Mouse (Mus musculus) spleen, adult 2 months (tissue): ENCODE measurements around the gene Prr19.

ENCODE experiments used
- CTCF ChIP-seq: fragments of 200-500 bp; IDR thresholded peaks from 2 replicates; pipeline ENCODE4 v1.5.1; 2011; ENCODE audit warnings: mild to moderate bottlenecking, inconsistent platforms; ENCODE audit not compliant: insufficient read depth, insufficient read length, insufficient replicate concordance; ENCODE audit errors: extremely low read depth
- POLR2A ChIP-seq: fragments of 200-500 bp; IDR thresholded peaks from 2 replicates; pipeline ENCODE4 v1.6.1; 2011; ENCODE audit warnings: low read depth, low read length, inconsistent platforms

- TF ChIP-seq POLR2A (no peak), CTCF (no peak)
Measured at GRCm38 (mm10) chr7:25283637-25284036, 17.6 kb upstream of the Prr19 start.
